Mouse (Mus musculus) cerebral cortex, adult 2 months (tissue): ENCODE results near the gene Nudt1.

Experiments
- WGBS: fragments of 180-500 bp; shearing (Covaris S2); methylation state at CpG from one replicate; pipeline ENCODE4 v1.1.7; 2018; 5-methylcytosine and 5-hydroxymethylcytosine counted together

Nudt1 gene

DNA sequence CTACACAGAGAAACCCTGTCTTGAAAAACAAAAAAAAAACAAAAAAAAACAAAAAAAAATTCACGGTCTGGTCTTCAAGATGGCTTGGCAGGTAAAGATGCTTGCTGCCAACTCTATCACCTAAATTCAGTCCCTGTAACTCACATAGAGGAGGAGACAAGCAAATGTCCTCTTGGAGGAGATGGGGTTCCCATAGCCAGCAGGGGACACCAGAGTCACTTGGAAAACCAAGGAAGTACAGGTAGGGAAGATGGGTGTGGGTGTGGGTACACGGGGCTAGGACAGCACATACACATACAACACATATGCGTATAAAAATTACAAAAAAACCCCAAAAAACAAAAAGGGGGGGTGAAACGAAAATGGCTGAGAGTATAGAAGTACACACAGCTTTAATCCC lies 21.4 kb downstream of the Nudt1 start:
- 89% methylated on average over 4 of the region's 4 CpGs for WGBS

DNA sequence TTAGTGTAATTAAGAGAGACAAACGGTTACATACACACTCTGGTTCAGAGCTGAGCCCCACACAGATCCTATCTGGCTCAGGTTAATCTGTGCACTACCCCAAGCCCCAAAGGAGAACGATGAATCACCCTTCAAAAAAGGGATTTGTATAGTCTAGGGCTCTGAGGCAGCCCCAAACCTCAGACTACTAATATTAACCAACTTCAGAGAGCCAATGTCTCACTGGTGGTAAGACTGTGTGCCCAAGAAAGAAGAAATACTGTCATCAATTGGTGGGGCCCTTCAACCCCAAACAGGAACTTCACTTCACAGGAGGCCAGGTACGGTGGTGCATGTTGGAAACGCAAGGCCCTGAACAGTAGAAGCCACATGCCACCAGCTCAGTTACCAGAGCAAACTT lies 23.8 kb downstream of the Nudt1 start:
- 95% methylated on average over 4 of the region's 4 CpGs for WGBS

- 100% methylated on average over 1 of the region's 1 CpGs for WGBS
These were observed 24.6 kb downstream of the Nudt1 start for GRCm38 (mm10) chr5:140346050-140346449.

GRCm38 (mm10) chr5:140349882-140350281 lies 28.4 kb downstream of the Nudt1 start:
- WGBS, result 90% methylated on average over 9 of the region's 9 CpGs

DNA sequence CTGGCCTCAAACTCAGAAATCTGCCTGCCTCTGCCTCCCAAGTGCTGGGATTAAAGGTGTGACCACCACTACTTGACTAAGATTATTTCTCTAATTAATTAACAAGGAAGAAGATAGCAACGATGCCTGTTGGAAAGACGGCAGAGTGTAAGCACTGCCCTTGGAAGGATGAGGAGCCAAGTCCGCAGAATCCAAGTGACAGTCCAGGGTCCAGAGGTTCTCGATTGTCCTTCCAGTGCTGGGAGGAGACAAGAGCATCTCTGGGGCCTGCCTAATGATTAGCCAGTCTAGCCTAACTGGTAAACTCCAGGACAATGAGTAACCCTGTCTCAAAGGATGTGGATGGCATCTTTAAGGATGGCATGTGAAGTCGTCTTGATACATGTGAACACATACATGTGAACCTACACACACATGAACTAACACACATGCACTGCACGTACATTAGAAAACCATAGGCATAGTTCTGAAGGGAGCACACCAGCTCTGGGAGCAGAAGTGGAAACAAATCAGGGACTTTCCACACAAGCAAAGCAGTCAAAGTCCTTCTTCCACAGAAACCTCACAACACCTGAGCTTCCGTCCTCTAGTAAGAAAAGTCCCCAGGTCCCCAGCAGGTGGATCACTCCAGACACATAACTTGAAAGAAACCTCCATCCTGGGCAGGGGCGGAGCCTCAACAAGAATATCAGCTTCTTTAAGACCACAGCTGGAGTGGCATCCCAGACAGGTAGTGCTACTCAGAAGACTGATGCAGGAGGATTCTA lies 29.5 kb downstream of the Nudt1 start:
- WGBS, result 94% methylated on average over 8 of the region's 8 CpGs

DNA sequence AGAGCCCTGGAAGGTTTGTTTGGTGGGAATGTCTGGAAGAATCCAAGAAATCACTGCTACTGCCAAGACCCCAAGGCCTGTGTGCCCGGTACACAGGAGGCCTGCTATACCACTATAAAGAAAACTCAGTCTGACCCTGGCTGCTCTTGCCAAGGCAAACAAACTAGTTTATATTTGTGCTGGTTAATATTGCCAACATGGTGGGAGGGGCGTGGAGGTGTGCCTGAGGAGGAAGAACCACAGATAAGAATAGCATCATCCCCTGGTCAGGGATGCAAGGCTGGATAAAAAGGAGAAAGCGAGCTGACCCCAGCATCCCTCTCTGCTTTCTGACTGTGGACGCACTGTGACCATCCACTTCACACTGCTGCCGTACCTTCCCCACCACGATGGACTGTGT lies 30.9 kb downstream of the Nudt1 start:
- WGBS, result 96% methylated on average over 6 of the region's 6 CpGs

GRCm38 (mm10) chr5:140355934-140356333 lies 34.5 kb downstream of the Nudt1 start:
- WGBS, result 90% methylated on average over 11 of the region's 11 CpGs

GRCm38 (mm10) chr5:140357466-140357865 lies 36.0 kb downstream of the Nudt1 start:
- WGBS, result 93% methylated on average over 3 of the region's 3 CpGs

GRCm38 (mm10) chr5:140359930-140360674 lies 38.6 kb downstream of the Nudt1 start:
- 89% methylated on average over 14 of the region's 14 CpGs for WGBS

GRCm38 (mm10) chr5:140364415-140364814 lies 43.0 kb downstream of the Nudt1 start:
- WGBS, result 94% methylated on average over 5 of the region's 5 CpGs

GRCm38 (mm10) chr5:140368126-140368525 lies 46.7 kb downstream of the Nudt1 start:
- WGBS, result 91% methylated on average over 2 of the region's 2 CpGs

DNA sequence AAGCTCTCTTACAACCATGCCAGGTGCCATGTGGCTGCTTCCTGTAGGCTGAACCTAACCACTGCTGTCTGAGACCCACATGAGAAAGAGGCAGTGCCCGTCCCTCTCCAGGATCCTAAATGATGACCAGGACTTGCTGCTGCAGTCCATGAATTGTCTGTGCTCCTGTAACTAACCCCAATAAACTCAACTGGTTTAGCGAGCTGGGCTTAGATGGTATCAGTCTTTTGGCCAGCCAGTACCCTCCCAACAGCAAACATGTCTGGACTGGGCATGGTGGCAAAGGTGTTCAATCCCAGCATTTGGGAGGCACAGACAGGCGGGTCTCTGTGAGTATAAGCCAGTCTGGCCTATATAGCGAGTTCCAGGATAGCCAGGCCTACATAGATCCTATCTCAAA lies 47.5 kb downstream of the Nudt1 start:
- 98% methylated on average over 4 of the region's 4 CpGs for WGBS

DNA sequence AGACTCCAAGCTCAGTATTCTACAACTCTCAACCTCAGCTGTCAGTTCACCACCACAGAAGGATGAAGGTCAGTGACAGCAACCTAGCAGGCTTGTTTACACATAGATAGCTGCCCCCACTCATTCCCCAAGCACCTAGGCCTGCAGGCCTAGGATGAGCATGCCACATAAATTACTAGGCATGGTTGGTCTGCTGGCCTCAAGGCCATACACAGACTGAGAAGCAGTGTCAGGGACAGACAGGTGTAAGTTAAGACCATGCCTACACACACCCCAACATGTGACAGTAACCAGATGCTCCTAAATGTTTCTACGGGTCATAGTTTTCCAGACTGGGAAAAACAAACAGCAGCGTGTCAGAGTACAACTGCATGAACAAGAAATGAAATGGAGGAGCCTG lies 48.0 kb downstream of the Nudt1 start:
- WGBS, result 92% methylated on average over 2 of the region's 2 CpGs

- WGBS, result 56% methylated on average over 6 of the region's 6 CpGs
These were observed 49.2 kb downstream of the Nudt1 start for GRCm38 (mm10) chr5:140370446-140371254.

- 66% methylated on average over 3 of the region's 3 CpGs for WGBS
These were observed 50.2 kb downstream of the Nudt1 start for GRCm38 (mm10) chr5:140371671-140372070.

DNA sequence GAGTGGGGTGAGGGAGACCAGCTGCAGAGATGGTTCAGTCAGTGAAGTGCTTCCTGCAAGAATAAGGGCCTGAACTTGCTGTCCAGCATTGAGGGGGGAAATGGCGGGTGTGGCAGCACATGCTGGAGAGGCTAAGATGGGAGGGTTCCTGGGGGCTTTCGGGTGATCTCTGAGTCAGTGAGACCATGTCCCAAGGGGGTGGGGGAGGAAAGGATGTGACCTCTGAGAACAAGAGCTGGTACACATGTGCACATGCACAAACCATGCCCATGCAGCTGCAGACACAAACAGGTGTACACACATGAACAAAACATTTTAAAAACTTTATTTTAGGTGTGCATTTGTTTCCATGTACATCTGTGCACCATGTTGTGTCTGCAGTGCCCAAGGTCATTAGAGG lies 52.3 kb downstream of the Nudt1 start:
- WGBS, result 83% methylated on average over 2 of the region's 2 CpGs

DNA sequence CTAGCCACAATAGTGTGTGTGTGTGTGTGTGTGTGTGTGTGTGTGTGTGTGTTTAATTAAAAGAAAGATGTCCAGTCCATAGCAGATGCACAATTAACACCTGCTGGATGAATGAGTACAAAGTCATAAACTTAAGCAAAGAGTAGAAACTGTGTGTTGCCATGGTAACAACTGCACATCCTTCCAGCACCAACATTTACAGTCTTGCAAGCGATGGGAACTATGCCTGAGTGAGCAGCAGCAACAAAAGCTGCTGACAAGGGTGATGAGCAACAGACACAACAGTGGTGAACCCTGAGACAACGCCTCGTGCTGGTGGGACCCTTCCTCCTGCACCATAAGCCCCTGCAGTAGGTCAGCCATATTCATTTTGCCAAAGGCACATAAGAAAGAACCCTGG lies 52.8 kb downstream of the Nudt1 start:
- WGBS, result 30% methylated on average over 3 of the region's 3 CpGs

GRCm38 (mm10) chr5:140375249-140375829 lies 53.9 kb downstream of the Nudt1 start:
- WGBS, result 90% methylated on average over 4 of the region's 4 CpGs

- 88% methylated on average over 6 of the region's 6 CpGs for WGBS
These were observed 56.8 kb downstream of the Nudt1 start for GRCm38 (mm10) chr5:140378121-140378853.

DNA sequence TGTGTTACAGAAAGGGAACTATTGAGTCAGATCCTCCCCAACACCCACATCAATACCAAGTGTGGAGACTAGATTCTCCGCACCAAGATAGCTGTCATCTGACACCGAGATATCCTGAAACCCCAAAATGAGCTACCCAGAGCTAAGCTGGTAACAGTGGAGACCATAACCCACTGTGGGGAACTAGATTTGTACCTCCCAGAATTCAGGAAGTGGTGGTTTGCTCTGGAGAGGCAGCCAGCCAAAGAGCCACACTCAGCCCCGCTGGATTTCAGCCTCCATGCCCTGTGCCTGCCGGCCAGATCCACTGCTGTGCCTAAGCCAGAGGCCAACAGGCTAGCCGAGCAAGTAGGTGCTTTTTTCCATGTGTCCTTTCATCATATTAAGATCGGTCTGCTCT lies 57.8 kb downstream of the Nudt1 start:
- 81% methylated on average over 6 of the region's 6 CpGs for WGBS

- WGBS, result 69% methylated on average over 7 of the region's 7 CpGs
These were observed 59.7 kb downstream of the Nudt1 start for GRCm38 (mm10) chr5:140381156-140381555.
